Mouse (Mus musculus) forebrain, embryonic 13.5 days (tissue): ENCODE measurements at regions not wholly inside any gene's neighbourhood (a gene's known extent, or its start where the extent isn't known, plus 50 kb on each side); places are given as distances from the start of the nearest gene placed in this dataset.

Experiments used
- ATAC-seq: fragments of 200-750 bp; cut with Nextera tagmentation; 2 replicates; pipeline ENCODE4 v1.8.0; 2017
- H3K27ac ChIP-seq: fragments of 300-500 bp; sonication (generic); 2 replicates; pipeline ENCODE4 v1.5.1; 2015; ENCODE audit warnings: inconsistent platforms, mild to moderate bottlenecking, moderate library complexity
- H3K27me3 ChIP-seq: fragments of 300-500 bp; sonication (generic); 2 replicates; pipeline ENCODE4 v1.6.1; 2015; ENCODE audit warnings: mild to moderate bottlenecking, inconsistent platforms
- H3K36me3 ChIP-seq: fragments of 300-500 bp; sonication (generic); 2 replicates; pipeline ENCODE4 v1.6.1; 2015; ENCODE audit warnings: mild to moderate bottlenecking, inconsistent platforms; ENCODE audit not compliant: poor library complexity, severe bottlenecking
- H3K4me1 ChIP-seq: fragments of 300-500 bp; sonication (generic); 2 replicates; pipeline ENCODE4 v1.6.1; 2015; ENCODE audit warnings: inconsistent platforms
- H3K4me2 ChIP-seq: fragments of 300-500 bp; sonication (generic); 2 replicates; pipeline ENCODE4 v1.6.1; 2015; ENCODE audit warnings: inconsistent platforms, mild to moderate bottlenecking, moderate library complexity
- H3K4me3 ChIP-seq: fragments of 300-500 bp; sonication (generic); 2 replicates; pipeline ENCODE4 v1.5.1; 2015; ENCODE audit warnings: mild to moderate bottlenecking, inconsistent platforms
- H3K9ac ChIP-seq: fragments of 300-500 bp; sonication (generic); 2 replicates; pipeline ENCODE4 v1.6.1; 2015; ENCODE audit warnings: mild to moderate bottlenecking, inconsistent platforms
- H3K9me3 ChIP-seq: fragments of 300-500 bp; sonication (generic); replicated peaks from 2 replicates; pipeline ENCODE4 v1.6.1; 2016; ENCODE audit warnings: inconsistent platforms
- WGBS: fragments of 180-500 bp; shearing (Covaris S2); methylation state at CpG from one replicate; pipeline ENCODE4 v1.1.7; 2015; 5-methylcytosine and 5-hydroxymethylcytosine counted together

DNA sequence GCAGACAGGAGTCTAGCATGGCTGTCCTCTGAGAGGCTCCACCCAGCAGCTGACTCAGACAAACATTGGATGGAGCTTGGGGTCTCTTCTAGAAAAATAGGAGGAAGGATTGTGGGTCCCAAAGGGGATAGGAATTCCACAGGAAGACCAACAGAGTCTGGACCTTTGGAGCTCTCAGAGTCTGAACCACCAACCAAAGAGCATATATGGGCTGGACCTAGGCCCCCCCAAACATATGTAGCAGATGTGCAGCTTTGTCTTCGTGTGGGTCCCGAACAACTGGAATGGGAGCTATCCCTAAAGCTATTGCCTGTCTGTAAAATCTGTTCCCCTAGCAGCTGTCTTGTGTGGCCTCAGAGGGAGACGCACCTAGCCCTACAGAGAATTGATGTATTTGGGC lies 50.1 kb upstream of the Cpm start:
- no peak overlapping the region for H3K4me3 ChIP-seq
- no peaks in the 10 kb centered on the region for H3K27me3 ChIP-seq
- 95% methylated on average over 3 of the region's 3 CpGs for WGBS
- H3K4me1 ChIP-seq: no peaks in the 10 kb centered on the region
- H3K9ac ChIP-seq: no peak overlapping the region
- no peaks in the 10 kb centered on the region for H3K9me3 ChIP-seq
- no peaks in the 10 kb centered on the region for H3K36me3 ChIP-seq
- H3K27ac ChIP-seq: no peak overlapping the region
- no peak overlapping the region for H3K4me2 ChIP-seq
- no peak for ATAC-seq

- WGBS: 89% methylated on average over 4 of the region's 4 CpGs
- Histone ChIP-seq H3K9me3 (no peaks in the 10 kb centered on the region), H3K4me2 (no peak overlapping the region), H3K27me3 (0 out of 2 replicates have a peak, but pooled peaks cover 3% of the 10 kb centered on the region), H3K9ac (no peak overlapping the region), H3K36me3 (no peaks in the 10 kb centered on the region), H3K27ac (no peak overlapping the region), H3K4me3 (no peak overlapping the region), H3K4me1 (no peaks in the 10 kb centered on the region)
- no peak for ATAC-seq
Measured at GRCm38 (mm10) chr10:117578696-117579146, 50.6 kb upstream of the Cpm start.

GRCm38 (mm10) chr10:117577970-117578695 lies 51.2 kb upstream of the Cpm start:
- H3K27me3 ChIP-seq: peaks cover 4% of the 10 kb centered on the region
- WGBS: 91% methylated on average over 4 of the region's 4 CpGs
- H3K9me3 ChIP-seq: no peaks in the 10 kb centered on the region
- no peak overlapping the region for H3K9ac ChIP-seq
- no peak overlapping the region for H3K4me3 ChIP-seq
- no peaks in the 10 kb centered on the region for H3K36me3 ChIP-seq
- no peak overlapping the region for H3K4me2 ChIP-seq
- H3K27ac ChIP-seq: no peak overlapping the region
- ATAC-seq: no peak
- H3K4me1 ChIP-seq: no peaks in the 10 kb centered on the region

- Histone ChIP-seq H3K4me3 (no peak overlapping the region), H3K27me3 (peaks cover 14% of the 10 kb centered on the region), H3K9ac (no peak overlapping the region), H3K36me3 (no peaks in the 10 kb centered on the region), H3K27ac (no peak overlapping the region), H3K4me1 (0 out of 2 replicates have a peak, but pooled peaks cover under 1% of the 10 kb centered on the region), H3K9me3 (no peaks in the 10 kb centered on the region), H3K4me2 (no peak overlapping the region)
- WGBS: 86% methylated on average over 8 of the region's 8 CpGs
- no peak for ATAC-seq
Measured at GRCm38 (mm10) chr10:117576881-117577730, 52.2 kb upstream of the Cpm start.

DNA sequence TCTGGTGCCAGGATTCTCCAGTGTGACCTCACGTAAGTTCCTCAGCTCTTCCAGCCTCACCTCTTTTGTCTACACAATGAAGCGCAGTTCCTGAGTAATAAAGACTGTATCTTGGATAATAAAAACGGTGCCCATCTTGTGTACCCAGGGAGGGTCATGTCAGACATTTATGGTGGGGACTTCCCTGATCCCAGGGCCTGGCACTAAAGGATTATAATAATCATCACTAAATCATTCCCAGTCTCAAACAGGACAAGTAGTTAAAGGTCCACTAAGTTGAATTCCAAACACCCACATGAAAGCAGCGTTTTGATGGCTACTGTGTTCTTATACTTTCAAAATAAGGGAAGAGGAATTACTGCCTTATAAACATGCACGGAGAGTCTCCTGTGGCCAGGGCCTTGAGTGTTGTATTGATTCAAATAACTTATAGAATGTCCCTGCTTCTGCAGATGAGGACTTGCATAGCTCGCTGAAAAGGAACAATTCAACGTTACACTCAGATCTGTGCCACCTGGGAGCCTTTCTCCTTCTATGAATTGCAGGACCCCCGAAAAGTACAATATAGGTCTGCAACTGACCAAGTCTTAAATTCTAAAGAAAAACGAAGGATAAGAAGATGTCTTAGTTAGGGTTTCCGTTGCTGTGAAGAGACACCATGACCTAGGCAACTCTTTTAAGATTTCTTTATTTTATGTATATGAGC lies 53.0 kb upstream of the Cpm start:
- H3K27me3 ChIP-seq: peaks cover 21% of the 10 kb centered on the region
- WGBS: 85% methylated on average over 10 of the region's 10 CpGs
- no peak for ATAC-seq
- peaks cover 8% of the 10 kb centered on the region for H3K4me1 ChIP-seq
- H3K36me3 ChIP-seq: no peaks in the 10 kb centered on the region
- H3K4me3 ChIP-seq: no peak overlapping the region
- H3K9ac ChIP-seq: no peak overlapping the region
- H3K9me3 ChIP-seq: no peaks in the 10 kb centered on the region
- H3K4me2 ChIP-seq: no peak overlapping the region
- no peak overlapping the region for H3K27ac ChIP-seq

GRCm38 (mm10) chr10:117575404-117576153 lies 53.7 kb upstream of the Cpm start:
- peaks cover 16% of the 10 kb centered on the region for H3K4me1 ChIP-seq
- H3K4me2 ChIP-seq: no peak overlapping the region
- WGBS: 59% methylated on average over 14 of the region's 14 CpGs
- H3K27ac ChIP-seq: no peak overlapping the region
- H3K9ac ChIP-seq: no peak overlapping the region
- ATAC-seq: no peak
- no peaks in the 10 kb centered on the region for H3K9me3 ChIP-seq
- H3K27me3 ChIP-seq: peaks cover 25% of the 10 kb centered on the region
- H3K4me3 ChIP-seq: no peak overlapping the region
- no peaks in the 10 kb centered on the region for H3K36me3 ChIP-seq

- Histone ChIP-seq H3K4me3 (no peak overlapping the region), H3K36me3 (no peaks in the 10 kb centered on the region), H3K4me1 (peaks cover 16% of the 10 kb centered on the region), H3K27me3 (peaks cover 25% of the 10 kb centered on the region), H3K4me2 (no peak overlapping the region), H3K27ac (no peak overlapping the region), H3K9ac (no peak overlapping the region), H3K9me3 (no peaks in the 10 kb centered on the region)
- ATAC-seq: no peak
- 88% methylated on average over 3 of the region's 3 CpGs for WGBS
Measured at GRCm38 (mm10) chr10:117574915-117575314, 54.4 kb upstream of the Cpm start.

GRCm38 (mm10) chr10:117574056-117574727 lies 55.1 kb upstream of the Cpm start:
- no peak for ATAC-seq
- 96% methylated on average over 6 of the region's 6 CpGs for WGBS
- no peak overlapping the region for H3K4me3 ChIP-seq

DNA sequence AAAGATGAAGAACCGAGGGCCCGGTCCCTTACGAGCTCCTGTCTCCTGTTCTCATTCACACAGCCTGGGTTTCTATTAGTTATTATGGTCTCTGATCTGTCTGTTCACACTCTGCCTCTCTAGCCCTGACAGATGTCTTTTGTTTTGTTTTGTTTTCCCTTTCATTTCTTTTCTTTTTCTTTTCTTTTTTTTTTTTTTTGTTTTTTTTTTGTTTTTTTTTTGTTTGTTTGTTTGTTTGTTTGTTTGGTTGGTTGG lies 55.8 kb upstream of the Cpm start:
- Histone ChIP-seq H3K27ac (no peak overlapping the region), H3K4me2 (no peak overlapping the region), H3K27me3 (peaks cover 30% of the 10 kb centered on the region), H3K4me1 (peaks cover 16% of the 10 kb centered on the region), H3K4me3 (no peak overlapping the region), H3K36me3 (no peaks in the 10 kb centered on the region), H3K9me3 (no peaks in the 10 kb centered on the region), H3K9ac (no peak overlapping the region)
- WGBS: 88% methylated on average over 3 of the region's 3 CpGs
- no peak for ATAC-seq

More at GRCm38 (mm10) chr10:117574056-117574727, 55.1 kb upstream of the Cpm start:
- no peaks in the 10 kb centered on the region for H3K36me3 ChIP-seq
- no peak overlapping the region for H3K4me2 ChIP-seq
- peaks cover 29% of the 10 kb centered on the region for H3K27me3 ChIP-seq
- H3K27ac ChIP-seq: no peak overlapping the region
- H3K4me1 ChIP-seq: peaks cover 16% of the 10 kb centered on the region
- no peak overlapping the region for H3K9ac ChIP-seq
- no peaks in the 10 kb centered on the region for H3K9me3 ChIP-seq

DNA sequence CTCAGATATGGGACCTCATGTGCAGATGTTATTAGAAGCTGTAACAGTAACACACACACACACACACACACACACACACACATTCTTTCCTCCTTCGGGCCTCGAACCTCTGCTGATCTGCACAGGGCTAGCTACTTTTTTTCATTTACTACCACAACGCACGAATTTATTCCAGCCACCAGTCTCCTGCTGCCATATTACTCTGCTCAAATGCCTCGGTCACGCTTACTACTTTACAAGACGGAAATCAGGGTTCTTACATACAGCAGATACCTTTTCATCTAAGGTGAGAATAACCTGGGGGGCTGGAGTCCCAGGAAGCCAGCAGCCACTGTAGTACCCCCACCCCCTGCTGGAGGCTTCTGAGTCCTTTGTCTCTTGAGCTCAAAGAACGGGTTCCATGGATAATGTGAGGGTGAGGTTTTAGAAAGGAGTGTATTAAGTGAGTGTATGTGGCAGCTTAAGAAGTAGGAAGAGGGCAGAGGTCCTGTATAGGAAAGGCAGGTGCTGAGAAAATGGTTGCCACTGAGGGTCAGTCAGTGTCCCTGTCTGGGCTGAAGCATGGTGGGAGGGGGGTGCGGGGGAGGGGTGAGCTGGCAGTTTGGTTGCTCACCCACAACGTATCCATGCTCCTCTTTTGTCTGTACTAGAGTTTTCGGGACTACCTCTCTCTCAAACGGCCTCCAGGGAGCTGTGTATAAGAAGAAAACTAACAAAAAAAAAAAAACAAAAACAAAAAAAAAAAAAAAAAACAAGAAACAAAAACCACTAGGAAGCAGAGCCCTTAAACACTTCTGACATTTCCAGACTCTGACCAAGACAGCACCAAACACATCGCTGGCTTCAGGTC lies 56.3 kb upstream of the Cpm start:
- Histone ChIP-seq H3K4me2 (no peak overlapping the region), H3K4me3 (no peak overlapping the region), H3K27ac (no peak overlapping the region), H3K9ac (no peak overlapping the region), H3K36me3 (no peaks in the 10 kb centered on the region), H3K9me3 (no peaks in the 10 kb centered on the region), H3K27me3 (peaks cover 30% of the 10 kb centered on the region), H3K4me1 (peaks cover 16% of the 10 kb centered on the region)
- 41% methylated on average over 13 of the region's 13 CpGs for WGBS
- no peak for ATAC-seq
